Mouse (Mus musculus): ENCODE data around the gene Lypd6b. TPM values are rescaled to one million over a fixed set of nuclear protein-coding genes. Genes with fewer than 3 reads are reported as not detected.

The Lypd6b gene
- 15.6 and 18.8 TPM in 2 replicates for polyA plus RNA-seq (2015; fragmentation: Nextera tagmentation; extraction: Ambion mirVana)

DNA sequence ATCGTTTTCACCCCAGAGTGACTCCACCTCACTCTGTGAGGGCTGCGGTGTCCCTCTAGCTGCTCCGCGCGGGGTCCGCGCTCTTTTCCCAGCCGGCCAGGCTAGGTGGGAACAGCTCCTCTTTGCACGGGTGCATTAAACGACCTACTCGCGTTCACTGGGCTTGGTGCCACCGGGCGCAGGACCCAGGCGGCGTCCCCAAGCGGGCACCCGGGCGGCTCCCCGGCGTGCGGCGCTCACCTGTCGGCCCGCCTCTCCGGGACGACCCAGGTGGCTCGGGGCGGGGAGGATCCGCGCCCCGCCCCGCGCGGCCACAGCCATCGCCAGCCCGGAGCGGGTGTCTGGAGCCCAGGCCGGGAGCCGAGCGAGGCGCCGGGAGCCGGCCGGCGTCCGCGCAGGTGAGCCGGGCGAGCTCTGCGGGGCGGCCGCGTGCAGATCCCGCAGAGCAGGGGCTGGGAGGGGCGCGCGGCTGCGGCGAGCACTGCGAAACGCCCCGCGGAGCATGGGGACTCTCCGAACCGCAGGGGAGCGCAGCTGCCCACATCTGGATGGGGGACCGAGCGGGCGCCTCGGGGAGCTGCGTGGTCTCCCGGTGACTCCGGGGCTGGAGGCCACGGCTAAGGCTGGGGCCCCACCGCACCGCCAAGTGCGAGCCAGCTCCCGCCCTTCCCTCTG is at the start of gene Lypd6b:
Gene Lypd6b (plus strand): TSS at position 313 of the 675 bp plus-strand sequence.
- peak within 1 kb of the TSS; percentile 84 for H3K9ac ChIP-seq (ENCODE audit: low read depth, low read length)
- H3K9me3 ChIP-seq (ENCODE audit: control insufficient read depth, low read length) = no peaks in the 10 kb centered on the region
- H3K4me1 ChIP-seq (ENCODE audit: control insufficient read depth, insufficient read depth, low read depth, low read length) = peaks cover 6% of the 10 kb centered on the region; the same call in 1 of the 2 replicates
- under 1% methylated on average over 75 of the region's 79 CpGs for whole genome bisulfite sequencing
- peak within 1 kb of the TSS; percentile 59 for H3K4me3 ChIP-seq (ENCODE audit: low read length)
- H3K4me2 ChIP-seq (ENCODE audit: low read length) = peak within 1 kb of the TSS; percentile 100
- peaks cover 7% of the 10 kb centered on the region for H3K27me3 ChIP-seq (replicated peaks; ENCODE audit: control insufficient read depth, insufficient read depth, low read length)
- no peaks in the 10 kb centered on the region for H3K36me3 ChIP-seq (ENCODE audit: control insufficient read depth, insufficient read depth, low read length)
- ATAC-seq = peak; percentile 79
- H3K27ac ChIP-seq (ENCODE audit: low read depth, low read length) = no peak within 1 kb of the TSS

DNA sequence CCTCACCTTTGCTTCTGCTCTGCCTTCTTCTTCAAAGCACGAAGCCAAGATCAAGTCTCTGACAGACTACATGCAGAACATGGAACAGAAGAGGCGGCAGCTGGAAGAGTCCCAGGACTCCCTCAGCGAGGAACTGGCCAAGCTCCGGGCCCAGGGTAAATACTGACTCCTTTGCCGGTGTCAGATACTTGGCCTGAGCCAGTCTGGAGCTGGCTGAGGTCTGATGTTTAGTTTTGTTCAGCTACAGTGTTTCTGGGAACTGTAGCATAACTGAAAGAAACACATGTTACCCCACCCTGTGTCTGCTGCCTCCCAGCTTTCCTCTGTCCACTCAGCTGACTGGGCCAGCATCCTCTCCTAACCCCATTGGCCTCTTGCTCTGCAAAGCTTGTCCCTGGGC is 48.4 kb upstream of the Lypd6b start:
- H3K9ac ChIP-seq (ENCODE audit: low read depth, low read length) = no peak overlapping the region
- H3K4me3 ChIP-seq (ENCODE audit: low read length) = no peak overlapping the region
- peaks cover 36% of the 10 kb centered on the region for H3K4me1 ChIP-seq (ENCODE audit: control insufficient read depth, insufficient read depth, low read depth, low read length)
- ATAC-seq = peak; percentile 18; the same call in 1 of the 2 replicates
- H3K4me2 ChIP-seq (ENCODE audit: low read length) = no peak overlapping the region
- H3K27me3 ChIP-seq (replicated peaks; ENCODE audit: control insufficient read depth, insufficient read depth, low read length) = no peaks in the 10 kb centered on the region
- peaks cover 14% of the 10 kb centered on the region; the same call in 1 of the 2 replicates for H3K36me3 ChIP-seq (ENCODE audit: control insufficient read depth, insufficient read depth, low read length)
- H3K9me3 ChIP-seq (ENCODE audit: control insufficient read depth, low read length) = no peaks in the 10 kb centered on the region
- 83% methylated on average over 5 of the region's 5 CpGs for WGBS
- H3K27ac ChIP-seq (ENCODE audit: low read depth, low read length) = no peak overlapping the region; the same call in 1 of the 2 replicates

DNA sequence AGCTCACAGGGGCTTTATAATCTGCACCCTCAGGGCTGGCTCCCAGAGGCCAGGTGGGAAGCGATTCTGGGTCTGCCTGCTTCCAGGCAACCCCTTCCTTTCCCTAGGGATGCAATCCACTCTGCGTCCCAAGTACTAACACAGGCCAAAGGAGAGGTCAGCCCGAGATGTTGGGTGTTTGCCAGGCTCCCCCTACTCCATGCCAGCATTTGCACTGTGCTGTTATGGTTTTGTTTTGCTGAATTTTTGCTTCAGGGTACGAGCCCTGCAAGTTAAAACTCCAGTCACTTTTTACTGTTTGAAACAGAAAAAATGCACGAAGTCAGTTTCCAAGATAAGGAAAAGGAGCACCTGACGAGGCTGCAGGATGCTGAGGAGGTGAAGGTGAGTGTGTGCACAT is 46.5 kb upstream of the Lypd6b start:
- Histone ChIP-seq H3K9me3 (ENCODE audit: control insufficient read depth, low read length) (no peaks in the 10 kb centered on the region), H3K9ac (ENCODE audit: low read depth, low read length) (no peak overlapping the region), H3K4me2 (ENCODE audit: low read length) (no peak overlapping the region), H3K27ac (ENCODE audit: low read depth, low read length) (peak overlapping the region; percentile 53; the same call in 1 of the 2 replicates), H3K36me3 (ENCODE audit: control insufficient read depth, insufficient read depth, low read length) (0 out of 2 replicates have a peak, but pooled peaks cover 11% of the 10 kb centered on the region), H3K4me1 (ENCODE audit: control insufficient read depth, insufficient read depth, low read depth, low read length) (peaks cover 42% of the 10 kb centered on the region), H3K4me3 (ENCODE audit: low read length) (no peak overlapping the region), H3K27me3 (replicated peaks; ENCODE audit: control insufficient read depth, insufficient read depth, low read length) (no peaks in the 10 kb centered on the region)
- WGBS = 53% methylated on average over 6 of the region's 6 CpGs
- no peak for ATAC-seq

- Histone ChIP-seq H3K36me3 (ENCODE audit: control insufficient read depth, insufficient read depth, low read length) (0 out of 2 replicates have a peak, but pooled peaks cover 14% of the 10 kb centered on the region), H3K4me3 (ENCODE audit: low read length) (no peak overlapping the region), H3K27ac (ENCODE audit: low read depth, low read length) (peak overlapping the region; percentile 53), H3K4me1 (ENCODE audit: control insufficient read depth, insufficient read depth, low read depth, low read length) (peaks cover 42% of the 10 kb centered on the region), H3K9ac (ENCODE audit: low read depth, low read length) (no peak overlapping the region), H3K4me2 (ENCODE audit: low read length) (no peak overlapping the region), H3K27me3 (replicated peaks; ENCODE audit: control insufficient read depth, insufficient read depth, low read length) (no peaks in the 10 kb centered on the region), H3K9me3 (ENCODE audit: control insufficient read depth, low read length) (no peaks in the 10 kb centered on the region)
- ATAC-seq = peak; percentile 46
- WGBS = 40% methylated on average over 16 of the region's 16 CpGs
Observed at GRCm38 (mm10) chr2:49741895-49742734, 45.4 kb upstream of the Lypd6b start.

DNA sequence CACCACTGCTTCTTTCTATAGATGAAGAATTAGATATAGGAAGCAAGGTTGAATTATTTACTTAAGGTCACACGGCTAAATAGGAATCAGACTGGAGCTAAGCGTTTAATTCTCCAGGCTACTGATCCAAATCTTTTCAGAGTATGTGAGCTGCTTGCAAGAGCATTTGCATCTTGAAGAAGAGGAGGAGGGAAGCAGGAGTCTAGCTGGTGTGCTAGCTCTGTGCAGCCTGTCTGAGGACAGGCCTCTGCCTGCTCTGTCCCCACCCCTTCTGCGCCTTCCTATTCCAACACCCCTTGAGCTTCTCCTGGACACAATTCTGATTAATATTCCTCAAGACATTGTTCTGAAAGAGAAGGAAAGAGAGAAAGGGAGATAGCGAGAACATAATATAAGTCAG is 44.6 kb upstream of the Lypd6b start:
- Histone ChIP-seq H3K9me3 (ENCODE audit: control insufficient read depth, low read length) (no peaks in the 10 kb centered on the region), H3K4me3 (ENCODE audit: low read length) (no peak overlapping the region), H3K4me2 (ENCODE audit: low read length) (no peak overlapping the region), H3K36me3 (ENCODE audit: control insufficient read depth, insufficient read depth, low read length) (0 out of 2 replicates have a peak, but pooled peaks cover 14% of the 10 kb centered on the region), H3K4me1 (ENCODE audit: control insufficient read depth, insufficient read depth, low read depth, low read length) (peaks cover 42% of the 10 kb centered on the region), H3K27me3 (replicated peaks; ENCODE audit: control insufficient read depth, insufficient read depth, low read length) (no peaks in the 10 kb centered on the region), H3K27ac (ENCODE audit: low read depth, low read length) (peak overlapping the region; percentile 61), H3K9ac (ENCODE audit: low read depth, low read length) (no peak overlapping the region)
- ATAC-seq = no peak
- 68% methylated on average over 4 of the region's 4 CpGs for WGBS

- Histone ChIP-seq H3K4me2 (ENCODE audit: low read length) (no peak overlapping the region), H3K4me1 (ENCODE audit: control insufficient read depth, insufficient read depth, low read depth, low read length) (peaks cover 42% of the 10 kb centered on the region), H3K9me3 (ENCODE audit: control insufficient read depth, low read length) (no peaks in the 10 kb centered on the region), H3K27ac (ENCODE audit: low read depth, low read length) (peak overlapping the region; percentile 55), H3K36me3 (ENCODE audit: control insufficient read depth, insufficient read depth, low read length) (0 out of 2 replicates have a peak, but pooled peaks cover 12% of the 10 kb centered on the region), H3K9ac (ENCODE audit: low read depth, low read length) (no peak overlapping the region), H3K4me3 (ENCODE audit: low read length) (no peak overlapping the region), H3K27me3 (replicated peaks; ENCODE audit: control insufficient read depth, insufficient read depth, low read length) (no peaks in the 10 kb centered on the region)
- WGBS = 49% methylated on average over 6 of the region's 6 CpGs
- ATAC-seq = peak; percentile 18; the same call in 1 of the 2 replicates
Observed at GRCm38 (mm10) chr2:49743775-49744174, 43.7 kb upstream of the Lypd6b start.

- H3K27me3 ChIP-seq (replicated peaks; ENCODE audit: control insufficient read depth, insufficient read depth, low read length) = no peaks in the 10 kb centered on the region
- no peak for ATAC-seq
- H3K9me3 ChIP-seq (ENCODE audit: control insufficient read depth, low read length) = no peaks in the 10 kb centered on the region
- H3K4me1 ChIP-seq (ENCODE audit: control insufficient read depth, insufficient read depth, low read depth, low read length) = peaks cover 40% of the 10 kb centered on the region
- H3K27ac ChIP-seq (ENCODE audit: low read depth, low read length) = peak overlapping the region; percentile 55
- H3K4me2 ChIP-seq (ENCODE audit: low read length) = no peak overlapping the region
- no peak overlapping the region for H3K4me3 ChIP-seq (ENCODE audit: low read length)
- H3K9ac ChIP-seq (ENCODE audit: low read depth, low read length) = no peak overlapping the region
- peaks cover 9% of the 10 kb centered on the region; the same call in 1 of the 2 replicates for H3K36me3 ChIP-seq (ENCODE audit: control insufficient read depth, insufficient read depth, low read length)
- 60% methylated on average over 11 of the region's 11 CpGs for WGBS
Observed at GRCm38 (mm10) chr2:49744251-49745093, 43.0 kb upstream of the Lypd6b start.

GRCm38 (mm10) chr2:49745094-49745781 is 42.2 kb upstream of the Lypd6b start:
- peaks cover 15% of the 10 kb centered on the region; the same call in 1 of the 2 replicates for H3K36me3 ChIP-seq (ENCODE audit: control insufficient read depth, insufficient read depth, low read length)
- no peak overlapping the region for H3K4me2 ChIP-seq (ENCODE audit: low read length)
- H3K4me3 ChIP-seq (ENCODE audit: low read length) = no peak overlapping the region
- 58% methylated on average over 14 of the region's 14 CpGs for WGBS
- no peak overlapping the region for H3K27ac ChIP-seq (ENCODE audit: low read depth, low read length)
- H3K27me3 ChIP-seq (replicated peaks; ENCODE audit: control insufficient read depth, insufficient read depth, low read length) = no peaks in the 10 kb centered on the region
- H3K4me1 ChIP-seq (ENCODE audit: control insufficient read depth, insufficient read depth, low read depth, low read length) = peaks cover 40% of the 10 kb centered on the region
- H3K9ac ChIP-seq (ENCODE audit: low read depth, low read length) = no peak overlapping the region
- no peaks in the 10 kb centered on the region for H3K9me3 ChIP-seq (ENCODE audit: control insufficient read depth, low read length)
- peak; percentile 13; the same call in 1 of the 2 replicates for ATAC-seq
